Mouse (Mus musculus): Measurements from ENCODE around the gene Acot3.
"Not testable (repeated sequence)": the region's sequence is repeated elsewhere in the genome, so short reads cannot be mapped to it uniquely, and the experiment has no call there.

Acot3 gene

GRCm38 (mm10) chr12:84038691-84039111, 13.2 kb upstream of the Acot3 start, which contains the start of gene Gm49366:
TSS of gene Gm49366 (plus strand) at chr12:84038935.
- ATAC-seq (ENCODE audit: insufficient number of reproducible peaks, low FRiP score, low TSS enrichment), result peak; percentile 52; the same call in 1 of the 2 replicates

DNA sequence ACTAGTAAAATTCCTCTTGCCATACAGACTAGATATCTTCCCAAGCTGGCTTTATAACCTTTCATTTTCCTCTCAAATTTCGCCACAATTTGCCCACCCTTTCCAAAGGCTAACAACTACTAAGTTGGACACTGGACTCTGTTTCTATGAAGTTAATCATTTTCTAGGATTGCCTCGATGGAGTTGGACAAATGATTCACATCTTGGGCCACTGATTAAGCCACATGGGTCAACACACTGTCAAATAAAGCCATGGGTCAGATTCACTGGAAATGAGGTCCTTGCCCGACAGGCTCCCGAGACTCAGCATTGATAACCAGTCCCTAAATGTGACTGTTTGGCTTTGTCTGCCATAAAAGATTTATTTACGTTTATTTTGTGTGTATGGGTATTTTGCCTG, 9.7 kb upstream of the Acot3 start:
- no peak for ATAC-seq (ENCODE audit: insufficient number of reproducible peaks, low FRiP score, low TSS enrichment)

GRCm38 (mm10) chr12:84044045-84044444, 7.9 kb upstream of the Acot3 start:
- ATAC-seq (ENCODE audit: insufficient number of reproducible peaks, low FRiP score, low TSS enrichment), result no peak

DNA sequence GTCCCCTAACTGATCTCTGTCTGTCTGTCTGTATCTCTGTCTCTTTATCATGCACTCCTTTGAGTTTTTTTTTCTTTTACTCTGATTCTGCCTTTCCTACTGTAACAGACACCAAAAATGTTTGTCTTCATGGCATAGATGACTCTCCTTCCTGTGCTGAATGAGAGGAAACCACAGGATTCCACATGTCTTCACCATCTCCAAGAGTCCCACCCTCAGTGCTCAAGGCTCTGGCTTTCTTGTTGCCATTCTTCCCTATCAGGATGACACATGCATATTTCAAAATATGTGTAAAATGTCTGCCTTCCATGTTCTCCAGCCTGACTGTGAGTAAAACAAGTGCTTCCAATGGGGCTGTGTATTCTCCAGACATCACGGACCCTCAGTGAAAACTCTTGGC, 5.0 kb upstream of the Acot3 start:
- no peak for ATAC-seq (ENCODE audit: insufficient number of reproducible peaks, low FRiP score, low TSS enrichment)

- not testable (repeated sequence) for ATAC-seq (ENCODE audit: insufficient number of reproducible peaks, low FRiP score, low TSS enrichment)
Observed at GRCm38 (mm10) chr12:84050744-84051143, 1.2 kb upstream of the Acot3 start.

- ATAC-seq (ENCODE audit: insufficient number of reproducible peaks, low FRiP score, low TSS enrichment), result no peak
Observed at GRCm38 (mm10) chr12:84052609-84053008, 665 bp downstream of the Acot3 start.

GRCm38 (mm10) chr12:84053173-84053572, 1.2 kb downstream of the Acot3 start:
- ATAC-seq (ENCODE audit: insufficient number of reproducible peaks, low FRiP score, low TSS enrichment), result peak; percentile 36; the same call in 1 of the 2 replicates

GRCm38 (mm10) chr12:84053679-84054391, 1.9 kb downstream of the Acot3 start:
- no peak for ATAC-seq (ENCODE audit: insufficient number of reproducible peaks, low FRiP score, low TSS enrichment)

GRCm38 (mm10) chr12:84060946-84061345, 9.0 kb downstream of the Acot3 start:
- no peak for ATAC-seq (ENCODE audit: insufficient number of reproducible peaks, low FRiP score, low TSS enrichment)

DNA sequence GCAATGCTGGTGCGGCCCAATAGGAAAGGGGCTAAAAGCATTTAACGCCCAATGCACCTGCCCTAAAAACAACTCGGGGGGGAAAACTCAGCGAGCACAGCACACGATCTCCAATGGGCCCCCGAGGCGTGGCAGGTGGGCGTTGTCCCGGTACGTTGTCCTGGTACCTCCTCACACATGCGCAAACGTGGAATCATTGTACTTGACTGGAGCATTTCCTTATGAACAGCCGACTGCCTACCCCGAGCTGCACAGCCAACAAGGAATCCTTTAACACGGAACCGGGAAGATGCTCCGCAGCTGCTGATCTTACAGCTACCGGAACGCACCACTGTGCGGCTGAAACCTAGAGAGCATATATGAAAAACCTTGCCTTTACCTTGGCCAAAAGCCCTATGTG, 10.4 kb downstream of the Acot3 start:
- no peak for ATAC-seq (ENCODE audit: insufficient number of reproducible peaks, low FRiP score, low TSS enrichment)

DNA sequence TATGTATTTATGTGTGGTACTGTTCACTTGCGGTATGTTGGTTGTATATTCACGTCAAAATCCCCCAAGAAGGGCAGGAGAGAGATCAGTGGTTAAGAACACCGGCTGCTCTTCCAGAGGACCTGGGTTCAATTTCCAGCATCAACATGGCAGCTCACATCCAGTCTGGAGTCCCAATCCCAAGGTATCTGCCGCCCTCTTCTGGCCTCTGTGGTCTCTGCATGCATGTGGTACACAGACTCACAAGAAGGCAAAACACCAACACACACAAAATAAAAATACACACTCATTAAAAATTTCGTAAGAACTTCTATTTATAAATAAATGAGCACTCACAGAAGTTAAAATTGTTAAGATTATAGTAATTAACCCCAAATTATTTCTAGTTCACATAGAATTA, 11.3 kb downstream of the Acot3 start:
- ATAC-seq (ENCODE audit: insufficient number of reproducible peaks, low FRiP score, low TSS enrichment), result no peak

DNA sequence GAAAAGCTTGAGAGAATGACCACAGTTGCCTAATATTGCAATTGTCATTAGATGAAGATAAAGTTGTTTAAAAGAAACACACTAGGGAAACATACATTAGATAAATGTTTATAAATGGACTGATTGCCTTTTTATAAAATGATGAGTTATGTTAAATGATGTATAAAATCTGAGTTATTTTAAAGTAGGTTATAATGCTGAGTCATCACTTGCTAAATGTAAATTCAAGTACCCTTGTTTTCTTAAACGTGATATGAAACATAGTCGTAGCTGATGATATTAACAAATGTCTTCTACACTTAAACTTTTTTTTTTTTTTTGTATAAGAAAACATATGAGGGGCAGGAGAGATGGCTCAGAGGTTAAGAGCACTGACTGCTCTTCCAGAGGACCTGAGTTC, 11.9 kb downstream of the Acot3 start:
- ATAC-seq (ENCODE audit: insufficient number of reproducible peaks, low FRiP score, low TSS enrichment), result no peak

DNA sequence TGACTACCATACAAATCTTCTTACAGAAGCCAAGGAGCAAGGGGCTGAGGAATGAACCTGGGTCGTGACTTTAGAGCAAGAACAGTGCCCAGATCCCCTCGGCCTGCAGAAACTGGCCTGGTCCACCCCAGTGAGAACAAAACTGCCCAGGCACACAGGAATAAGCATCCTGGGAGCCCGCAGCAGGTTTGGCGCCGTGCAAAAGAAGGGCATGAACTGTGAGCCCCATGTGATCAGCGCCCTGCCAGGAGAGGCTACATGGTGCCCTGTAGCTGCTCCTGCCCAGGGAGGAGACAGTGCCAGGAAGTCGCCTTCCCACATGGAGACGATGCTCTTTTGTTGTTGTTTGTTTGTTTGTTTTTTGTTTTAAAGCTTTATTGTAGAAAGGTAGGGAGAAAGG, 12.7 kb downstream of the Acot3 start:
- ATAC-seq (ENCODE audit: insufficient number of reproducible peaks, low FRiP score, low TSS enrichment), result no peak

- no peak for ATAC-seq (ENCODE audit: insufficient number of reproducible peaks, low FRiP score, low TSS enrichment)
Observed at GRCm38 (mm10) chr12:84067752-84068151, 15.8 kb downstream of the Acot3 start.

DNA sequence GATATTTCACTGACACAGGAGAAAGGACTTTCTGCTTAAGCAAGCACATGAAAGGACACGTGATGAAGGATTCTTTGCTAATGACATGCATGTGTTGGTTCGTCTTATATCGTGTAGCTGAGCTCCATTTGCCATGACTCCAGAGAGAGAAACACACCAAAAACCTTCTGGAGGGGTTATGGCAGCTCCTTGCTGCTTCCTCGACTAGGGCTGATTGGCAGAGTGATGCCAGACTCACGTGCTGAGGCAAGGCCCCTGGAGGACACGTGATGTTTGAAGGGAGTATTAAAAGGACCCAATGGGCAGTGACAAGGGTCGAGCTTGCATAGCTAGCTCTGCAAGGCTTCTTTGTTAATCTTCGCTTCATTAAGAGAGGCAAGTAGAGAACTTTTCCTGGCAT, 16.4 kb downstream of the Acot3 start:
- no peak for ATAC-seq (ENCODE audit: insufficient number of reproducible peaks, low FRiP score, low TSS enrichment)

GRCm38 (mm10) chr12:84068986-84069385, 17.0 kb downstream of the Acot3 start, which contains the start of gene Acot5:
TSS of gene Acot5 (plus strand) at chr12:84069325.
- no peak for ATAC-seq (ENCODE audit: insufficient number of reproducible peaks, low FRiP score, low TSS enrichment)

DNA sequence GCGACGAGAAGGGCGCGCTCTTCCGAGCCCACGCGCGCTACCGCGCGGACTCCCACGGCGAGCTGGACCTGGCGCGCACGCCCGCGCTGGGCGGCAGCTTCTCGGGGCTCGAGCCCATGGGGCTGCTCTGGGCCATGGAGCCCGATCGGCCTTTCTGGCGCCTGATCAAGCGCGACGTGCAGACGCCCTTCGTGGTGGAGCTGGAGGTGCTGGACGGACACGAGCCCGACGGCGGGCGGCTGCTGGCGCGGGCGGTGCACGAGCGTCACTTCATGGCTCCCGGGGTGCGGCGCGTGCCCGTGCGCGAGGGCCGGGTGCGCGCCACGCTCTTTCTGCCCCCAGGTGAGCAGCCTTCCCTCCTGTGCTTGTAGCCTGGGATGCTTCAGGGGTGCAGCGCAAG, 17.6 kb downstream of the Acot3 start:
- ATAC-seq (ENCODE audit: insufficient number of reproducible peaks, low FRiP score, low TSS enrichment), result not testable (repeated sequence)

GRCm38 (mm10) chr12:84071696-84072095, 19.8 kb downstream of the Acot3 start:
- no peak for ATAC-seq (ENCODE audit: insufficient number of reproducible peaks, low FRiP score, low TSS enrichment)

DNA sequence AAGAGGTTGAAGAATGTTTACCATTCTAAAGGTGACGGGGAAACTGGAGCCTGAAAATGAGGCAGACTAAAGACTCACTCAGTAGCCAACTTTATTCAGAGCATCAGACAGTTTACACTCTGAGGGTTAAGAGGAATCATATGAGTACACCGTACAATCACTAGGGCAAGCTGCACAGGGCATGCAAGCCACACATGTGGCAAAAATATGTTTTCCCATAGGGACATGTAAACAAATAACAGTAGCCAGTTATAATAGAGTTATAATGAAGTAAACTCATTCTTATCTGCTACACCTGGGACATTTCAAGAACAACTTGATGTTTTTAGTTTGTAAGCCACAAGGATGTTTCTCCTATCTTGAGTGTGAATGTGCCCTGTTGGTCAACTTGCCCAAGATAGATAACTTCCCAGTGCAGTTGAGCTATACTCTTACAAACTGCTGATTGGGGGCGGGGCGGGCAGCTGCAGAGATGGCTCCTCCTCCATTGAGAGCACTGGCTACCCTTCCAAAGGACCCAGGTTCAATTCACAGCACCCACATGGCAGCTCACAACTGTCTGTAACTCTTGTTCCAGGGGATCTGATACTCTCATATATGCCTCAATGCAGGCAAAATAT, 25.5 kb downstream of the Acot3 start:
- no peak for ATAC-seq (ENCODE audit: insufficient number of reproducible peaks, low FRiP score, low TSS enrichment)

DNA sequence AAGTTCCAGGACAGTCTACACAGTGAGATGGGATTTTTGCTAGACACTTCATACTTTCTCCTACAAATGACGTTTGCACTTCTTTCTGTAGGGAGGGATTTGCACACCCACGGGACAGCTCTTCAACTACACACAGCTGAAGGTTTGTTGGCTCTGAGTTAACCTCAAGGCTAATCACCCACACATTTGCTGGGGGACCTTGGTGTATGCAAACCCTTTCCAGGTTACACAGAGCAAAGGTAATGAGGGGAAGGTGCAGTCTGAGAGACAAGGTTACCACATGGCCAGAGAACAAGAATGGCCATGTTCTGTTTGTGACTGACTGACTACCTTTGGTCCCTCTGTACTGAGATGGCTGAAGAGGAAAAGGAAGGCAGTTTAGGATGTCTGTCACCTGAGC, 31.9 kb downstream of the Acot3 start:
- ATAC-seq (ENCODE audit: insufficient number of reproducible peaks, low FRiP score, low TSS enrichment), result no peak

- no peak for ATAC-seq (ENCODE audit: insufficient number of reproducible peaks, low FRiP score, low TSS enrichment)
Observed at GRCm38 (mm10) chr12:84084581-84084980, 32.6 kb downstream of the Acot3 start.

- ATAC-seq (ENCODE audit: insufficient number of reproducible peaks, low FRiP score, low TSS enrichment), result not testable (repeated sequence)
Observed at GRCm38 (mm10) chr12:84094666-84095065, 42.7 kb downstream of the Acot3 start.

All from cerebellum, adult (tissue).